Mouse (Mus musculus): ENCODE measurements around the gene Vps45. TPM values are rescaled to one million over a fixed set of nuclear protein-coding genes. Genes with fewer than 3 reads are reported as not detected.
"Not testable (repeated sequence)": the region's sequence is repeated elsewhere in the genome, so short reads cannot be mapped to it uniquely, and the experiment has no call there.

The Vps45 gene
- polyA plus RNA-seq, 1 experiment from 2014 or later: 28.6 TPM

GRCm38 (mm10) chr3:95953023-95953422 is 105.2 kb downstream of the Vps45 start:
- H3K9me3 ChIP-seq (replicated peaks): no peaks in the 10 kb centered on the region
- peak overlapping the region; percentile 78 for H3K27ac ChIP-seq (replicated peaks)
- no peaks in the 10 kb centered on the region for H3K27me3 ChIP-seq (ENCODE audit: low read depth, poor library complexity, severe bottlenecking)
- H3K4me3 ChIP-seq: peak overlapping the region; percentile 14; the same call in 1 of the 2 replicates
- peaks cover 25% of the 10 kb centered on the region for H3K4me1 ChIP-seq
- DNase-seq (ENCODE audit: low spot score): no peak
- H3K36me3 ChIP-seq: peaks cover 11% of the 10 kb centered on the region

DNA sequence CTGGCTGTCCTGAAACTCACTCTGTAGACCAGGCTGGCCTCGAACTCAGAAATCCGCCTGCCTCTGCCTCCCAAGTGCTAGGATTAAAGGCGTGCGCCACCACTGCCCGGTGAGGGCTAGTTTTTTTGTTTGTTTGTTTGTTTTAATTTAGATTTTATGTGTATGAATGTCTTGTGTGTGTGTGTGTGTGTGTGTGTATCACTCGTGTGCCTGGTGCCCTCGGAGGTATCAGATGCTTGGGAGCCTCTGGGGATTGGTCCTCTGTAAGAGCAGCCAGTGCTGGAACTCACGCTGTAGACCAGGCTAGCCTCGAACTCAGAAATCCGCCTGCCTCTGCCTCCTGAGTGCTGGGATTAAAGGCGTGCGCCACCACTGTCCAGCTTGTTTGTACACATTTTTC is 106.7 kb downstream of the Vps45 start:
- DNase-seq (ENCODE audit: low spot score); H3K9me3 ChIP-seq (replicated peaks); H3K27me3 ChIP-seq (ENCODE audit: low read depth, poor library complexity, severe bottlenecking): not testable (repeated sequence)
- H3K4me1 ChIP-seq: peaks cover 25% of the 10 kb centered on the region
- peaks cover 23% of the 10 kb centered on the region for H3K36me3 ChIP-seq
- peak overlapping the region; percentile 66 for H3K4me3 ChIP-seq
- peak overlapping the region; percentile 98 for H3K27ac ChIP-seq (replicated peaks)
- WGBS: 72% methylated on average over 12 of the region's 12 CpGs

DNA sequence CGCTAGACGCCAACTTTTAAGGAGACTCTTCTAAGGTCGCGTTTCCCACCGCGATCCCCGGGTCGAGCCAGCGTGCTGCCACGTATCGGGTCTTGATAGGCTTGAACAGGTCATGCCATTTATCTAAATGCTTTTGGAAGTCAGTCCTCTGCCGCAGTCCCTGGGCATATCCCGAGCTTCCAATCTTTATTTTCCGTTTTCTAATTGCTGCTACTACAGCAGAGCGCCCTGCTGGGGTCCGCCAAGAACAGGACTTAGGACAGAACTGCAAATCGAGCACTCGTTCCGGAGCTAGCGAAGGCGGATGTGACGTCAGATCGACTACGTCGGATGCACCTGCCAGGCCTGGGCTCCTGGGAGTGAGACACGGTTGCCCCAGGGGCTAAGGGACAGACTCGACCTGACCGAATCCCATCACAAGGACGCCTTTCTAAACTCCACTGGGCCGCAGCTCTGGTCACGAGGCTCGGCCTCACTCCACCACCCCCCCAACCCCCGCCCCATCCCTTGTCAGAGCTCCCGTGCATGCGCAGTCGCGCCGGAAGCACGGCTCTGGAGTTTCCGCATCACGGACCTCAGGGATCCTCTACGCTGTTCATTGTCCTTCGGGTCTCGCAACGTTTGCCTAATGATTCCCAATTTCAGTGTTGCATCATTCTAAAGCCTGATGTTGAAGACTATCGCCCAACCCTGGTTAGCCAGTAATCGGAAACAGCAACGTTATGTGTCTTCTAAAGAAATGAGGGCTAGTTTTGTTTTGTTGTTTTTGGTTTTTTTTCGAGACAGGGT is 107.3 kb downstream of the Vps45 start:
- WGBS: 2% methylated on average over 49 of the region's 49 CpGs
- Histone ChIP-seq H3K4me3 (peak overlapping the region; percentile 66), H3K27me3 (ENCODE audit: low read depth, poor library complexity, severe bottlenecking) (no peaks in the 10 kb centered on the region), H3K4me1 (peaks cover 25% of the 10 kb centered on the region), H3K36me3 (peaks cover 29% of the 10 kb centered on the region), H3K27ac (replicated peaks) (peak overlapping the region; percentile 98), H3K9me3 (replicated peaks) (no peaks in the 10 kb centered on the region)
- DNase-seq (ENCODE audit: low spot score): peak; percentile 94

Other genes with a start within 250 kb of the Vps45 start
- gene Rprd2, start 239.6 kb downstream of the Vps45 start, polyA plus RNA-seq (2016; fragmentation: Nextera tagmentation; extraction: Ambion mirVana): 18.1 and 22.1 TPM in 2 replicates
- gene Prpf3, start 202.6 kb downstream of the Vps45 start, polyA plus RNA-seq (2016; fragmentation: Nextera tagmentation; extraction: Ambion mirVana): 65.8 and 66.5 TPM in 2 replicates
- gene Mrps21, start 186.9 kb downstream of the Vps45 start, polyA plus RNA-seq (2016; fragmentation: Nextera tagmentation; extraction: Ambion mirVana): 354 and 390 TPM in 2 replicates
- 7.9 and 12.3 TPM in 2 replicates for gene Ciart, start 176.2 kb downstream of the Vps45 start, polyA plus RNA-seq (2016; fragmentation: Nextera tagmentation; extraction: Ambion mirVana)
- 8.1 and 9.6 TPM in 2 replicates for gene BC028528, start 166.5 kb downstream of the Vps45 start, polyA plus RNA-seq (2016; fragmentation: Nextera tagmentation; extraction: Ambion mirVana)
- gene Aph1a, start 164.5 kb downstream of the Vps45 start, polyA plus RNA-seq (2016; fragmentation: Nextera tagmentation; extraction: Ambion mirVana): 31.1 and 37.4 TPM in 2 replicates
- gene Car14, start 153.8 kb downstream of the Vps45 start, polyA plus RNA-seq (2016; fragmentation: Nextera tagmentation; extraction: Ambion mirVana): 67.7 and 93.9 TPM in 2 replicates
- 366 and 378 TPM in 2 replicates for gene Anp32e, start 129.2 kb downstream of the Vps45 start, polyA plus RNA-seq (2016; fragmentation: Nextera tagmentation; extraction: Ambion mirVana)
- 66.8 and 69.0 TPM in 2 replicates for gene Plekho1, start 62.5 kb downstream of the Vps45 start, polyA plus RNA-seq (2016; fragmentation: Nextera tagmentation; extraction: Ambion mirVana)
- 16.5 and 18.9 TPM in 2 replicates for gene Otud7b, start 46.1 kb upstream of the Vps45 start, polyA plus RNA-seq (2016; fragmentation: Nextera tagmentation; extraction: Ambion mirVana)
- 7.8 and 9.6 TPM in 2 replicates for gene Mtmr11, start 103.5 kb upstream of the Vps45 start, polyA plus RNA-seq (2016; fragmentation: Nextera tagmentation; extraction: Ambion mirVana)
- gene Sf3b4, start 113.9 kb upstream of the Vps45 start, polyA plus RNA-seq (2016; fragmentation: Nextera tagmentation; extraction: Ambion mirVana): 262 and 271 TPM in 2 replicates
- 3.1 and 8.8 TPM in 2 replicates for gene Sv2a, start 122.7 kb upstream of the Vps45 start, polyA plus RNA-seq (2016; fragmentation: Nextera tagmentation; extraction: Ambion mirVana)
- gene Bola1, start 161.2 kb upstream of the Vps45 start, polyA plus RNA-seq (2016; fragmentation: Nextera tagmentation; extraction: Ambion mirVana): 86.7 and 92.8 TPM in 2 replicates
- gene Hist2h2ab, start 161.4 kb upstream of the Vps45 start, polyA plus RNA-seq (2016; fragmentation: Nextera tagmentation; extraction: Ambion mirVana): 0.98 TPM in 1 of 2 replicates, not detected in the other
- gene Hist2h2ac, start 162.4 kb upstream of the Vps45 start, polyA plus RNA-seq (2016; fragmentation: Nextera tagmentation; extraction: Ambion mirVana): 7.3 and 17.2 TPM in 2 replicates
- gene Hist2h2be, start 162.7 kb upstream of the Vps45 start, polyA plus RNA-seq (2016; fragmentation: Nextera tagmentation; extraction: Ambion mirVana): 11.5 and 11.9 TPM in 2 replicates
- 8.1 TPM in 2 replicates for gene Hist2h3c2, start 180.7 kb upstream of the Vps45 start, polyA plus RNA-seq (2016; fragmentation: Nextera tagmentation; extraction: Ambion mirVana)
- gene Hist2h2aa2, start 181.8 kb upstream of the Vps45 start, polyA plus RNA-seq (2016; fragmentation: Nextera tagmentation; extraction: Ambion mirVana): 24.3 and 34.9 TPM in 2 replicates
- gene Hist2h2aa1, start 187.0 kb upstream of the Vps45 start, polyA plus RNA-seq (2016; fragmentation: Nextera tagmentation; extraction: Ambion mirVana): 13.7 TPM in 2 replicates
- 0.70 and 0.86 TPM in 2 replicates for gene Hist2h3c1, start 188.2 kb upstream of the Vps45 start, polyA plus RNA-seq (2016; fragmentation: Nextera tagmentation; extraction: Ambion mirVana)
- 12.2 and 12.6 TPM in 2 replicates for gene Hist2h4, start 204.8 kb upstream of the Vps45 start, polyA plus RNA-seq (2016; fragmentation: Nextera tagmentation; extraction: Ambion mirVana)
- 49.5 and 57.2 TPM in 2 replicates for gene Hist2h3b, start 210.2 kb upstream of the Vps45 start, polyA plus RNA-seq (2016; fragmentation: Nextera tagmentation; extraction: Ambion mirVana)
- gene Hist2h2bb, start 211.3 kb upstream of the Vps45 start, polyA plus RNA-seq (2016; fragmentation: Nextera tagmentation; extraction: Ambion mirVana): 9.5 and 10.3 TPM in 2 replicates
- 1.8 and 2.1 TPM in 2 replicates for gene Fcgr1, start 235.5 kb upstream of the Vps45 start, polyA plus RNA-seq (2016; fragmentation: Nextera tagmentation; extraction: Ambion mirVana)